Mouse (Mus musculus): ENCODE results near the gene Ssh1. TPM values are rescaled to one million over a fixed set of nuclear protein-coding genes. Genes with fewer than 3 reads are reported as not detected.

Ssh1 gene
- total and polyA plus RNA-seq, 2 experiments from 2014 or later, result 12.4 to 14.0 TPM

- Histone ChIP-seq H3K4me1 (ENCODE audit: insufficient read depth, low read length) (no peaks in the 10 kb centered on the region), H3K9me3 (ENCODE audit: low read length) (no peaks in the 10 kb centered on the region), H3K36me3 (ENCODE audit: insufficient read depth, low read length) (no peaks in the 10 kb centered on the region), H3K4me3 (ENCODE audit: low read depth, low read length) (no peak overlapping the region), H3K9ac (replicated peaks; ENCODE audit: low read length, poor library complexity, severe bottlenecking) (no peak overlapping the region), H3K27ac (ENCODE audit: low read depth, low read length) (0 out of 2 replicates have a peak overlapping the region, but pooled peaks have one; percentile 47), H3K27me3 (ENCODE audit: insufficient read depth, low read length) (no peaks in the 10 kb centered on the region), H3K4me2 (ENCODE audit: low read depth, low read length, poor library complexity, severe bottlenecking) (no peak overlapping the region)
- no peak for TF ChIP-seq CTCF (IDR thresholded peaks at IDR 0.05)
- 80% methylated on average over 5 of the region's 5 CpGs for WGBS
- no peak for DNase-seq (ENCODE audit: low spot score)
- no peak for ATAC-seq (ENCODE audit: low FRiP score)
These were observed 105.4 kb downstream of the Ssh1 start for GRCm38 (mm10) chr5:113888186-113888795.

GRCm38 (mm10) chr5:113887132-113887531 is 106.6 kb downstream of the Ssh1 start:
- Histone ChIP-seq H3K9ac (replicated peaks; ENCODE audit: low read length, poor library complexity, severe bottlenecking) (no peak overlapping the region), H3K27me3 (ENCODE audit: insufficient read depth, low read length) (no peaks in the 10 kb centered on the region), H3K9me3 (ENCODE audit: low read length) (no peaks in the 10 kb centered on the region), H3K36me3 (ENCODE audit: insufficient read depth, low read length) (no peaks in the 10 kb centered on the region), H3K4me3 (ENCODE audit: low read depth, low read length) (no peak overlapping the region), H3K4me1 (ENCODE audit: insufficient read depth, low read length) (peaks cover 6% of the 10 kb centered on the region; the same call in 1 of the 2 replicates), H3K4me2 (ENCODE audit: low read depth, low read length, poor library complexity, severe bottlenecking) (no peak overlapping the region), H3K27ac (ENCODE audit: low read depth, low read length) (no peak overlapping the region)
- no peak for TF ChIP-seq CTCF (IDR thresholded peaks at IDR 0.05)
- WGBS, result 70% methylated on average over 11 of the region's 11 CpGs
- ATAC-seq (ENCODE audit: low FRiP score), result no peak
- no peak for DNase-seq (ENCODE audit: low spot score)

Other genes starting within 250 kb of the Ssh1 start
- gene Sart3, start 221.4 kb downstream of the Ssh1 start, total RNA-seq (2014; rRNA removed), result 44.7 and 51.1 TPM in 2 replicates
- gene Sart3, start 221.4 kb downstream of the Ssh1 start, polyA plus RNA-seq (2015; fragmentation: Nextera tagmentation; extraction: Ambion mirVana), result 24.8 and 26.5 TPM in 2 replicates
- gene Iscu, start 221.1 kb downstream of the Ssh1 start, total RNA-seq (2014; rRNA removed), result 65.3 and 65.8 TPM in 2 replicates
- gene Iscu, start 221.1 kb downstream of the Ssh1 start, polyA plus RNA-seq (2015; fragmentation: Nextera tagmentation; extraction: Ambion mirVana), result 96.9 and 102 TPM in 2 replicates
- 9.5 and 10.1 TPM in 2 replicates for gene Tmem119, start 193.4 kb downstream of the Ssh1 start, total RNA-seq (2014; rRNA removed)
- gene Tmem119, start 193.4 kb downstream of the Ssh1 start, polyA plus RNA-seq (2015; fragmentation: Nextera tagmentation; extraction: Ambion mirVana), result 5.9 and 6.3 TPM in 2 replicates
- gene Selplg, start 161.2 kb downstream of the Ssh1 start, total RNA-seq (2014; rRNA removed), result 0.52 and 3.1 TPM in 2 replicates
- gene Selplg, start 161.2 kb downstream of the Ssh1 start, polyA plus RNA-seq (2015; fragmentation: Nextera tagmentation; extraction: Ambion mirVana), result 1.9 and 2.3 TPM in 2 replicates
- 157 and 311 TPM in 2 replicates for gene Coro1c, start 85.1 kb downstream of the Ssh1 start, total RNA-seq (2014; rRNA removed)
- gene Coro1c, start 85.1 kb downstream of the Ssh1 start, polyA plus RNA-seq (2015; fragmentation: Nextera tagmentation; extraction: Ambion mirVana), result 165 and 171 TPM in 2 replicates
- not detected in 2 replicates for gene Dao, start 9.8 kb upstream of the Ssh1 start, total RNA-seq (2014; rRNA removed)
- gene Dao, start 9.8 kb upstream of the Ssh1 start, polyA plus RNA-seq (2015; fragmentation: Nextera tagmentation; extraction: Ambion mirVana), result 0.09 TPM in 1 of 2 replicates, not detected in the other
- gene Usp30, start 71.6 kb upstream of the Ssh1 start, total RNA-seq (2014; rRNA removed), result 45.3 and 56.3 TPM in 2 replicates
- gene Usp30, start 71.6 kb upstream of the Ssh1 start, polyA plus RNA-seq (2015; fragmentation: Nextera tagmentation; extraction: Ambion mirVana), result 19.3 and 20.6 TPM in 2 replicates
- 175 and 176 TPM in 2 replicates for gene Svop, start 97.7 kb upstream of the Ssh1 start, total RNA-seq (2014; rRNA removed)
- gene Svop, start 97.7 kb upstream of the Ssh1 start, polyA plus RNA-seq (2015; fragmentation: Nextera tagmentation; extraction: Ambion mirVana), result 105 and 109 TPM in 2 replicates
- gene Alkbh2, start 134.3 kb upstream of the Ssh1 start, total RNA-seq (2014; rRNA removed), result 6.3 and 6.4 TPM in 2 replicates
- 6.1 and 7.4 TPM in 2 replicates for gene Alkbh2, start 134.3 kb upstream of the Ssh1 start, polyA plus RNA-seq (2015; fragmentation: Nextera tagmentation; extraction: Ambion mirVana)
- gene Ung, start 136.5 kb upstream of the Ssh1 start, total RNA-seq (2014; rRNA removed), result 7.9 and 9.4 TPM in 2 replicates
- 6.7 and 8.0 TPM in 2 replicates for gene Ung, start 136.5 kb upstream of the Ssh1 start, polyA plus RNA-seq (2015; fragmentation: Nextera tagmentation; extraction: Ambion mirVana)
- 2.0 and 2.7 TPM in 2 replicates for gene Acacb, start 152.6 kb upstream of the Ssh1 start, total RNA-seq (2014; rRNA removed)
- gene Acacb, start 152.6 kb upstream of the Ssh1 start, polyA plus RNA-seq (2015; fragmentation: Nextera tagmentation; extraction: Ambion mirVana), result 5.6 and 6.5 TPM in 2 replicates

Data from midbrain, postnatal 0 days (tissue).